Mouse (Mus musculus): ENCODE measurements at regions not wholly inside any gene's neighbourhood (a gene's known extent, or its start where the extent isn't known, plus 50 kb on each side); places are given as distances from the start of the nearest gene placed in this dataset.

GRCm38 (mm10) chr9:26575990-26576389 is 157.5 kb upstream of the B3gat1 start:
- no peak for DNase-seq (ENCODE audit: low spot score)

DNA sequence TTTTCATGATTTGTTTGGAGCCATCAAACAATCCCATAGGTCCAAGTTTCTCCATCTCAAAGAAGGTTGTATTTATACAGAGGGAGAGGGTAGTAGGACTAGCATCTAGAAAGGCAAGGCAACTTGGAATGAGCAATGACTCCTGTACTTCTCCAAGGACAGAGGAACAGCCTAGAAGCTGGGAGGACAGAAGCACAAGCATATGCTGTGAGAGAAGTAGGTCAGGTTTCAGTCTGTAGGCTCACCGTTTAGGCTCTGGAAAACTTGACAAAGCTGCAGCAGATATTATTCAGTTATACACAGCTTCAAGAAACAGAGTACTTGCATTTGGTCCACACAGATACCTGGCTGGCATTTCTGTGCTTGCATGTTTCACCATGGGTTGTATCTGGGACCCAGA is 131.5 kb upstream of the B3gat1 start:
- no peak for DNase-seq (ENCODE audit: low spot score)

GRCm38 (mm10) chr9:26604552-26604951 is 129.0 kb upstream of the B3gat1 start:
- DNase-seq (ENCODE audit: low spot score), result no peak

DNA sequence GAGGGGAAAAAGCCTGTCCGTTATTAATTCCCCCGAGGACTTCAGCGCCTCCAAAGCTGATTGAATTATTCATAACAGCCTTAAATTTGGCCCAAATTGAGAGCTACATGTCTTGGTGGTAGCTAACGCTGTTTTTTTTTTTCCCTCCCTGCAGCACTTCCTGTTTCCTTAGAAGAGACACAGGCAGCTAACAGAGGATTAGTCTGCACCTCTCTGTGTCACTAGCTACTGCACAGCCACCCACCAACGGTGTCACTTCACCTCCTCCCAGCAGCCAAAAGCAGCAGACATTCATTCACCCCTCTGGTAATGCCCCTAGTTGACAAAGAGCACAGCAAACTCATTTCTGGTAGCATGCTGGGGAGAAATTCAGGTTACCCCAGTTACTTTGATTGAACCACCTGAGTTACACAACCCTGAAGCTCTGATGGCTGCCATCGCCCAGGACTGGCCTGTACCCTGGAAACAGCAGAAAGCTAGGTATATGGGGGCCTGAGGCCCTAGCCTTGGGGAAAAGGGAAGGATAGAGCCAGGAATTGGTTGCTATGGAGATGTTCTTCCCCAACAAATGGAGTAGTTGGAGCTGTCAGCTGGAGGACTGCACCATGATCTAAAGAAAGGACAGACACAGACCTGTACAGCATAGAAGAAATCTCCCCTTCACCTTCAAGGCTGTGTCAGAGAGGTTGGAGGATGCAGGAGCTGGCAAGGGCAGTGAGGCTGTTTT is 121.7 kb upstream of the B3gat1 start:
- DNase-seq (ENCODE audit: low spot score), result no peak

GRCm38 (mm10) chr9:26622840-26623448 is 110.6 kb upstream of the B3gat1 start:
- DNase-seq (ENCODE audit: low spot score), result no peak

GRCm38 (mm10) chr9:26625171-26625937 is 108.2 kb upstream of the B3gat1 start:
- no peak for DNase-seq (ENCODE audit: low spot score)

DNA sequence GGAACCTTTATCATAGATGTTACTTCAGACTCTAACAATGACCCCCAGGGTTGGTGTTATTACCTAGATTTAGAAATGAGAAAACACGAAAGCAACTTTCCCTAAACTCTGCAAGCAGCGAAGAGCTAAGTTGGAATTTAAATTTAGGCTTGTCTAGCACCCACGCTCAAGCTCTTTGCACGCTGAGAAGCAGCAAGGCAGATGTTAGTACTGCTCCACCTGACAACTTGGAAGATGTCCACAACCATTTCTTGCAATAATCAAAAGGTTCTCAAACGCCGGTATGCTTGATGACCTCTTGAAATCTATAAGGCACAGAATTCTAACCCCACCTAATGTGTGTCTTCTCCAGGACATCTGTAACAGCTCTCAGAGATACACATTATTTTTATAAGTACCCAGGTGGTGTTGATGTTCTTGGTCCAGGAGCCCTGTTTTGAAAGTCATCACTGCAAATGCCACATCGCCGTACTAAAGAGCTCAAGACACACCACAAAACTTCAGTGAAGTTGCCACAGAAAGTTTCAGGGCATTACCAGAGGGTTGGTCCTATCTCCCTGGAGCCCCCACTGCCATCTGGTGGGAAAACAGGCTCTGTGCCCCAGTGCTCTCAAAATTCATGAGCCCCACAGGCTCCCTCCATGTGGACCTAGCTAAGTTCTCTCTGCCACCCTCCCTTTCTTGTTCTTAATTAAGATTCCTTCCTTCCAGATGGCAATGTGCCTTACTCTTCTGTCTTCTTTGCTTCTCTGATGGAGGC is 100.5 kb upstream of the B3gat1 start:
- DNase-seq (ENCODE audit: low spot score), result no peak

GRCm38 (mm10) chr9:26635211-26635610 is 98.3 kb upstream of the B3gat1 start:
- DNase-seq (ENCODE audit: low spot score), result no peak

DNA sequence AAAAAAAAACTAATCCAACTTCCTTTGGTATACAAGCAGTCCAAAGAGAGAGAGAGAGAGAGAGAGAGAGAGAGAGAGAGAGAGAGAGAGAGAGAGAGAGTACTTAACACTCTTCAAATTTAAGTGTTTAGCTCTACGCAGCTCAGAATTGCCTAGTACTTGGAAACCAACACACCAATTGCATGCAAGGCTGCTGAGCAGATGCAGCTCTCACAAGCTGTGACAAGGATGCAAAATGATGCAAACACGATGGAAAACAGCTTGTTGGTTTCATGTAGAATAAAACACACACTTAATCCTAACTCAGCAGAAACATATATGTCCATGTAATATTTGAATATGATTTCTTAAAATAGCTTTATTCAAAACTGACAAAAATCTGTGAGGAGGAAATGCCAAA is 94.9 kb upstream of the B3gat1 start:
- no peak for DNase-seq (ENCODE audit: low spot score)

- no peak for DNase-seq (ENCODE audit: low spot score)
Measured at GRCm38 (mm10) chr9:26642302-26642701, 91.2 kb upstream of the B3gat1 start.

- DNase-seq (ENCODE audit: low spot score), result no peak
Measured at GRCm38 (mm10) chr9:26642831-26643230, 90.7 kb upstream of the B3gat1 start.

- DNase-seq (ENCODE audit: low spot score), result no peak
Measured at GRCm38 (mm10) chr9:26649506-26649905, 84.0 kb upstream of the B3gat1 start.

DNA sequence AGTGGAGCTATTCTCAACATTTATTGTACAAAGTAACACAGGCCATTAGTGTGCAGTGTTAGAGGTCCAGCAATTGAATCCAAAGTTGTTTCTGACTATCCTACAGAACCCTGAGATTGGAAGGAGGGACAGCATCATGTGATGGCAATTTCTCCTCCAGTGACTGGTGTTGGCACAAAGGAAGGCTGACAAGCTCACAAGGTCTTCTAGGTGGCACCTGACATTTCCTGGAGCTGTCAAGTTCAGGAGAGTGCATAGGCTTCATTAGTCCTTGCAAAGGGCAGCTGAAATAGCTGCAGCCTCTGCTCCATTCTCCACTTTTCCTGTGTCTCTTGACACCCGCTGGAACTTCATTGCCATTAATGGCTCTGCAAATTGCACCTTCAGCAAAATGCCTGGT is 80.6 kb upstream of the B3gat1 start:
- no peak for DNase-seq (ENCODE audit: low spot score)

- no peak for DNase-seq (ENCODE audit: low spot score)
Measured at GRCm38 (mm10) chr9:26659366-26659765, 74.2 kb upstream of the B3gat1 start.

GRCm38 (mm10) chr9:26663544-26663943 is 70.0 kb upstream of the B3gat1 start:
- no peak for DNase-seq (ENCODE audit: low spot score)

GRCm38 (mm10) chr9:26667835-26668234 is 65.7 kb upstream of the B3gat1 start:
- no peak for DNase-seq (ENCODE audit: low spot score)

- DNase-seq (ENCODE audit: low spot score), result no peak
Measured at GRCm38 (mm10) chr9:26674059-26674757, 59.3 kb upstream of the B3gat1 start.

DNA sequence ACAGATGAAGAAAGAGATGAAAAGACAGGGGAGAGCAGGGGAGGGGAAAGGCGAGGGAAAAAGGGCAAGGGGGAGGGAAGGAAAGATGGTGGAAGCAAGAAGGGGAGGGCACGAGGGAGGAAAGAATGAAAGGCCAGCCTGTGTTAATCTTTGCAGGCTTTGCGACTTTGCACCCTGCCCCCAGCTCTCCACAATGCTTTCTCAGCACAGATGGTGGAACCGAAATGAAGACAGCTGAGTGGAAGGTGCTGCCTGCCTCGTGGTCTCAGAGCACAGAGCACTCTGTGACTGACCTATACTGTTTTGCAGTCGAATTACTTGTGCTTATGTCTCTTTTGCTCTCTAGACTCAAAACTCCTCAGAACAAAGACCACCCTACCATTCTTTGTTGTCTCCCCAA is 55.2 kb upstream of the B3gat1 start:
- peak; percentile 13 for DNase-seq (ENCODE audit: low spot score)

DNA sequence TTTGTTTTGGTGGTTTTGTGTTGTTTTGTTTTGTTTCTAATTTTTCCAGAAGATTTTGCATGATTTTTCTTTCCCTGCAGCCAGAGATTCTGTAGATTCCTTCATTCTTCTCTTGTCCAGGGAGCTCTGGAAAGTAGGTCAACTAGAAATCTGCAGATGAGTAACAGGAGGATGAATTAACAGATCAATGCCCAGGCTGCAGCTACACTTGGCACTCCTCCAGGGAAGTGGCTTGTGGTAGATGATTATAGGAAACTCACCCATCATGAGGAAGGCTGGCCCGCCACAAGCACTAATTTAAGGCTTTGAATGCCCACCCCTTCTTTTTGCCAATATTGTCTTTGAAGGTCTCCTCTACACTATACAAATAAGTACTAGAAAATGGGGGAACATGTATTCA is 52.0 kb upstream of the B3gat1 start:
- DNase-seq (ENCODE audit: low spot score), result no peak
